Mouse (Mus musculus) embryonic facial prominence, embryonic 10.5 days (tissue): ENCODE measurements around the gene Hspbp1. TPM values are rescaled to one million over a fixed set of nuclear protein-coding genes. Genes with fewer than 3 reads are reported as not detected.

Experiments used
- DNase-seq: peaks from one replicate; pipeline ENCODE4 v3.0.0-alpha.2; 2017; ENCODE audit warnings: low spot score
- H3K27ac ChIP-seq: fragments of 300-500 bp; sonication (generic); replicated peaks from 2 replicates; pipeline ENCODE4 v1.5.1; 2016; ENCODE audit warnings: mild to moderate bottlenecking
- H3K27me3 ChIP-seq: fragments of 300-500 bp; sonication (generic); replicated peaks from 2 replicates; pipeline ENCODE4 v1.6.1; 2016; ENCODE audit warnings: low read depth, mild to moderate bottlenecking; ENCODE audit not compliant: poor library complexity, severe bottlenecking
- H3K36me3 ChIP-seq: fragments of 300-500 bp; sonication (generic); replicated peaks from 2 replicates; pipeline ENCODE4 v1.6.1; 2016; ENCODE audit warnings: mild to moderate bottlenecking, moderate library complexity
- H3K4me1 ChIP-seq: fragments of 300-500 bp; sonication (generic); 2 replicates; pipeline ENCODE4 v1.6.1; 2016
- H3K4me3 ChIP-seq: fragments of 300-500 bp; sonication (generic); 2 replicates; pipeline ENCODE4 v1.5.1; 2016; ENCODE audit warnings: mild to moderate bottlenecking, moderate library complexity
- H3K9me3 ChIP-seq: fragments of 300-500 bp; sonication (generic); 2 replicates; pipeline ENCODE4 v1.6.1; 2016; ENCODE audit warnings: mild to moderate bottlenecking
- WGBS: fragments of 180-500 bp; shearing (Covaris S2); methylation state at CpG from one replicate; pipeline ENCODE4 v1.1.7; 2016; 5-methylcytosine and 5-hydroxymethylcytosine counted together
- polyA plus RNA-seq: library from polyadenylated mRNA; unstranded; fragments of >200 nt; fragmentation: Nextera tagmentation; extraction: Ambion mirVana; gene quantifications from 2 replicates; pipeline ENCODE4 v1.2.1, GENCODE M21; 2016

Hspbp1 gene
- polyA plus RNA-seq, 1 experiment from 2014 or later = 136 TPM

GRCm38 (mm10) chr7:4619979-4620378 is 64.9 kb downstream of the Hspbp1 start:
- H3K4me3 ChIP-seq = no peak overlapping the region
- H3K36me3 ChIP-seq = no peaks in the 10 kb centered on the region
- peak; percentile 78 for DNase-seq
- H3K27ac ChIP-seq = no peak overlapping the region
- no peaks in the 10 kb centered on the region for H3K4me1 ChIP-seq
- 34% methylated on average over 1 of the region's 1 CpGs for WGBS
- H3K9me3 ChIP-seq = no peaks in the 10 kb centered on the region
- H3K27me3 ChIP-seq = no peaks in the 10 kb centered on the region

GRCm38 (mm10) chr7:4613740-4614403 is 71.0 kb downstream of the Hspbp1 start:
- no peaks in the 10 kb centered on the region for H3K4me1 ChIP-seq
- no peaks in the 10 kb centered on the region for H3K27me3 ChIP-seq
- no peaks in the 10 kb centered on the region for H3K9me3 ChIP-seq
- DNase-seq = no peak
- H3K4me3 ChIP-seq = no peak overlapping the region
- WGBS = 81% methylated on average over 14 of the region's 14 CpGs
- no peak overlapping the region for H3K27ac ChIP-seq
- no peaks in the 10 kb centered on the region for H3K36me3 ChIP-seq

GRCm38 (mm10) chr7:4612956-4613355 is 71.9 kb downstream of the Hspbp1 start:
- Histone ChIP-seq H3K27ac (no peak overlapping the region), H3K4me3 (no peak overlapping the region), H3K36me3 (no peaks in the 10 kb centered on the region), H3K27me3 (no peaks in the 10 kb centered on the region), H3K4me1 (no peaks in the 10 kb centered on the region), H3K9me3 (no peaks in the 10 kb centered on the region)
- WGBS = 72% methylated on average over 1 of the region's 1 CpGs
- no peak for DNase-seq

DNA sequence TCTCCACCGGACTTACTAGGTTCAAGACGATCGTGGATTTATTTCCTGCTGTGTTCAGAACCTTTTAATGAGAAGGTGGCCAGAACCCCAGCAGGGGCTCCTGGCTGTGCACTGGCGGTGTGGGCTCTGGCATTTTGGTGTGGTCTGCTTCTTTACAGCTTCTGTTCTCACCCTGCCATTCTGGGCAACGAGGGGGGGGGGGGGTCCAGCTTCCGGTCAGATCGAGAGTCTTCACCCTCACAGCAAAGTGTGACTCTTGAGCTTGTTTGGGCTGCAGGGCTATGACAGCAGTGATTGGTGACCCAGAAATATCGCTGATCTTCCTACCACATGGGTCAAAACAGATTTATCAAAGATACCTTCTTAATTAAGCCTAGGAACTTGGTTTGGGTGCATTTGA is 72.5 kb downstream of the Hspbp1 start:
- WGBS = 68% methylated on average over 8 of the region's 8 CpGs
- Histone ChIP-seq H3K4me3 (no peak overlapping the region), H3K27me3 (no peaks in the 10 kb centered on the region), H3K36me3 (no peaks in the 10 kb centered on the region), H3K27ac (no peak overlapping the region), H3K4me1 (no peaks in the 10 kb centered on the region), H3K9me3 (no peaks in the 10 kb centered on the region)
- no peak for DNase-seq

GRCm38 (mm10) chr7:4611921-4612341 is 72.9 kb downstream of the Hspbp1 start:
- DNase-seq = no peak
- Histone ChIP-seq H3K9me3 (no peaks in the 10 kb centered on the region), H3K4me1 (no peaks in the 10 kb centered on the region), H3K27ac (no peak overlapping the region), H3K4me3 (no peak overlapping the region), H3K27me3 (no peaks in the 10 kb centered on the region), H3K36me3 (no peaks in the 10 kb centered on the region)
- WGBS = 83% methylated on average over 12 of the region's 12 CpGs

GRCm38 (mm10) chr7:4611511-4611910 is 73.4 kb downstream of the Hspbp1 start:
- Histone ChIP-seq H3K4me3 (no peak overlapping the region), H3K9me3 (no peaks in the 10 kb centered on the region), H3K27me3 (no peaks in the 10 kb centered on the region), H3K36me3 (no peaks in the 10 kb centered on the region), H3K27ac (no peak overlapping the region), H3K4me1 (no peaks in the 10 kb centered on the region)
- 83% methylated on average over 12 of the region's 12 CpGs for WGBS
- no peak for DNase-seq

Other genes starting within 250 kb of the Hspbp1 start
- gene Rdh13, start 239.4 kb downstream of the Hspbp1 start, polyA plus RNA-seq = 35.5 and 36.9 TPM in 2 replicates
- 4.8 and 5.3 TPM in 2 replicates for gene Eps8l1, start 224.4 kb downstream of the Hspbp1 start, polyA plus RNA-seq
- gene Ppp1r12c, start 183.4 kb downstream of the Hspbp1 start, polyA plus RNA-seq = 35.5 and 40.5 TPM in 2 replicates
- 8.3 and 10.4 TPM in 2 replicates for gene Tnnt1, start 168.7 kb downstream of the Hspbp1 start, polyA plus RNA-seq
- 2.7 and 3.6 TPM in 2 replicates for gene Tnni3, start 160.8 kb downstream of the Hspbp1 start, polyA plus RNA-seq
- 1.9 and 3.0 TPM in 2 replicates for gene Dnaaf3, start 152.6 kb downstream of the Hspbp1 start, polyA plus RNA-seq
- 4.3 and 5.6 TPM in 2 replicates for gene Syt5, start 137.5 kb downstream of the Hspbp1 start, polyA plus RNA-seq
- not detected in 2 replicates for gene Ptprh, start 81.0 kb downstream of the Hspbp1 start, polyA plus RNA-seq
- 1.9 and 2.1 TPM in 2 replicates for gene Tmem86b, start 53.6 kb downstream of the Hspbp1 start, polyA plus RNA-seq
- 9.3 and 11.0 TPM in 2 replicates for gene Ppp6r1, start 26.0 kb downstream of the Hspbp1 start, polyA plus RNA-seq
- 2.0 and 2.2 TPM in 2 replicates for gene Brsk1, start 5.5 kb upstream of the Hspbp1 start, polyA plus RNA-seq
- gene Tmem150b, start 40.2 kb upstream of the Hspbp1 start, polyA plus RNA-seq = 0.14 and 0.20 TPM in 2 replicates
- 102 and 103 TPM in 2 replicates for gene Kmt5c, start 55.0 kb upstream of the Hspbp1 start, polyA plus RNA-seq
- gene Cox6b2, start 68.0 kb upstream of the Hspbp1 start, polyA plus RNA-seq = 42.5 and 46.0 TPM in 2 replicates
- gene Fam71e2, start 86.2 kb upstream of the Hspbp1 start, polyA plus RNA-seq = not detected in 2 replicates
- gene Il11, start 97.8 kb upstream of the Hspbp1 start, polyA plus RNA-seq = 0.15 and 0.19 TPM in 2 replicates
- not detected in 2 replicates for gene Tmem190, start 97.9 kb upstream of the Hspbp1 start, polyA plus RNA-seq
- gene Tmem238, start 104.6 kb upstream of the Hspbp1 start, polyA plus RNA-seq = 4.1 and 4.2 TPM in 2 replicates
- 386 and 403 TPM in 2 replicates for gene Rpl28, start 107.8 kb upstream of the Hspbp1 start, polyA plus RNA-seq
- 422 and 438 TPM in 2 replicates for gene Ube2s, start 127.5 kb upstream of the Hspbp1 start, polyA plus RNA-seq
- 0.23 and 0.35 TPM in 2 replicates for gene Shisa7, start 159.6 kb upstream of the Hspbp1 start, polyA plus RNA-seq
- 2.6 and 4.1 TPM in 2 replicates for gene Isoc2b, start 185.2 kb upstream of the Hspbp1 start, polyA plus RNA-seq
- 0.68 and 0.86 TPM in 2 replicates for gene Isoc2a, start 192.1 kb upstream of the Hspbp1 start, polyA plus RNA-seq
- 0.22 TPM in 1 of 2 replicates, not detected in the other for gene Gm36210, start 221.4 kb upstream of the Hspbp1 start, polyA plus RNA-seq
- gene Zfp628, start 230.1 kb upstream of the Hspbp1 start, polyA plus RNA-seq = 4.5 and 4.6 TPM in 2 replicates
- 4.9 and 5.3 TPM in 2 replicates for gene Nat14, start 237.0 kb upstream of the Hspbp1 start, polyA plus RNA-seq
- gene Ssc5d, start 240.7 kb upstream of the Hspbp1 start, polyA plus RNA-seq = 1.4 and 1.7 TPM in 2 replicates